Mouse (Mus musculus): Measurements from ENCODE around the gene Sbf1.

- TF ChIP-seq CTCF (IDR thresholded peaks at IDR 0.05; ENCODE audit: control insufficient read depth, insufficient read depth, insufficient read length) (no peak), MYOG (IDR thresholded peaks at IDR 0.05; ENCODE audit: control insufficient read depth, extremely low read depth, insufficient read length) (no peak), CEBPB (IDR thresholded peaks at IDR 0.05; ENCODE audit: low read depth) (no peak)
Observed at GRCm38 (mm10) chr15:89275497-89275896, 39.6 kb downstream of the Sbf1 start.

Data from C2C12 (cell line).